Mouse (Mus musculus): ENCODE data around the gene Faim2. TPM values are rescaled to one million over a fixed set of nuclear protein-coding genes. Genes with fewer than 3 reads are reported as not detected.

The Faim2 gene
- total RNA-seq, 1 experiment: 0.89 TPM

DNA sequence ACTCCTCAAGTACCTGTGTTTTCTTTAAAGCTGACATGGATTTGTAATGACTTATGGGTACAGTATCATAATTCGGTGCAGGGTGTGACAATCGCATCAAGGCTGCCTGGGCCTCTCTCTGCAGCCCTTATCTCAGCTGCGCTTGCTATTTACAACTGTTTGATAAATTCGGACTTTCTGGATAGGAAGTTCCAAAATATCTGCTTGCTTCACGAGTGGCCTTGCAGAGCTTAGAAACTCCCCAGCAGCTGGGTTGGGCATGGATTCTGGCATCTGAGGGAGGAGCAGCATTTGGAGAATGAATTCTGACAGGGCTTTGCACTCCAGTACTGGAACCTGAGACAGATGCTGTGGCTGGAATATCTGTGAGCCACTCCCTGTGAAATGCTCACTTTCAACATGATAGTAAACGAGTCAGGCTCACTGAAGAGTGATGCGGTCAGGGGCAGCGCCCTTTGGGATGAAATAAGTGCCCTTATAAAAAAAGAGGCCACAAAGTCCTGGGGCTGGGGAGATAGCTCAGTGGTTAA is 78.1 kb downstream of the Faim2 start:
- no peak overlapping the region for H3K4me3 ChIP-seq (ENCODE audit: insufficient read depth in 1 of 2, low read depth in 1 of 2, low read length in 2 of 2, poor library complexity in 1 of 2, severe bottlenecking in 1 of 2)
- no peak overlapping the region for H3K9ac ChIP-seq (ENCODE audit: insufficient read depth, low read depth, low read length, poor library complexity, severe bottlenecking)
- no peak for DNase-seq (ENCODE audit: low read depth, low spot score)
- no peak overlapping the region for H3K27ac ChIP-seq (ENCODE audit: insufficient read depth, low read depth, low read length, poor library complexity, severe bottlenecking)
- peaks cover 0 to 9% of the 10 kb centered on the region in 2 experiments; a peak in 2 of 4 replicates for H3K4me1 ChIP-seq (ENCODE audit: control insufficient read depth in 2 of 2, insufficient read depth in 2 of 2, low read length in 2 of 2, poor library complexity in 1 of 2)
- TF ChIP-seq HCFC1 (IDR thresholded peaks at IDR 0.05; ENCODE audit: borderline replicate concordance, insufficient read depth, low read length): no peak
- no peak for TF ChIP-seq ZC3H11A (IDR thresholded peaks at IDR 0.05; ENCODE audit: borderline replicate concordance, low read depth, low read length)
- no peak for TF ChIP-seq MAFK (IDR thresholded peaks at IDR 0.05; ENCODE audit: insufficient read depth, low read depth, low read length)
- H3K36me3 ChIP-seq (ENCODE audit: control insufficient read depth, insufficient read depth, low read length, poor library complexity, severe bottlenecking): no peaks in the 10 kb centered on the region
- H3K9me3 ChIP-seq (ENCODE audit: control insufficient read depth, insufficient read depth, low read depth, low read length): no peaks in the 10 kb centered on the region
- in situ Hi-C loops (cut with MboI; ENCODE audit: low sequenced_read_pairs in 2 of 2, unreplicated experiment in 2 of 2): no loop called here

DNA sequence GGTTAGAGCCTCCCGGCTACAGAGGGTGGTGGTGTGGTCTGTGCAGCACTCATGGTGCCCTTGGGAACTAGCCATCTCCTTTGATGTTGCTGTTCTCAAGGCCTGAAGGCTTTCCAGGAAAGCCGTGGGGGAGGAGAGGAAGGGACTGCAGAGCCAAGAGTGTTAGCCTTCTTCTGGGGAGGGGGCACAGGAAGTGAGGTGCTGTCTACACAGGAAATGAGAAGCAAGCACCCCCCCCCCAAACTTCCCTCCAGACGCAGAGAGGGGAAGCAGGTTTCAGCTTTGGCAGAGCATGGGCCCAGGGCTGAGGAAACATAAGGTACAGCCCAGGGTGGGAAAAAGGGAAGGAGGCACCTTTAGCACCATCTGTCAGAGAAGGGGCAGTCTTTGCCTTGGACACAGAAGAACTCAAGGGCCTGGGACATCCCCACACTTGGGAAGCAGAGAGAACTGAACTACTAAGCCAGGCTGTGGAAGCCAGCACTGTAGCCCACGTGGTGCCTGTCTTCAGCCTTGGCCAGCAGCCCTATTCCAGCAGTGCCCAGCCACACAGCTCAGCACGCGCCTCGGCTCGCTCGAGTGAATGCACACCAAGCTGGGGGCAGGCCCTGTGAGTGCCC is 78.7 kb downstream of the Faim2 start:
- no peaks in the 10 kb centered on the region for H3K36me3 ChIP-seq (ENCODE audit: control insufficient read depth, insufficient read depth, low read length, poor library complexity, severe bottlenecking)
- no peak for DNase-seq (ENCODE audit: low read depth, low spot score)
- H3K9ac ChIP-seq (ENCODE audit: insufficient read depth, low read depth, low read length, poor library complexity, severe bottlenecking): no peak overlapping the region
- no peaks in the 10 kb centered on the region for H3K9me3 ChIP-seq (ENCODE audit: control insufficient read depth, insufficient read depth, low read depth, low read length)
- in situ Hi-C loops (cut with MboI; ENCODE audit: low sequenced_read_pairs in 2 of 2, unreplicated experiment in 2 of 2): no loop called here
- peaks cover 0 to 7% of the 10 kb centered on the region in 2 experiments; a peak in 1 of 4 replicates for H3K4me1 ChIP-seq (ENCODE audit: control insufficient read depth in 2 of 2, insufficient read depth in 2 of 2, low read length in 2 of 2, poor library complexity in 1 of 2)
- TF ChIP-seq HCFC1 (IDR thresholded peaks at IDR 0.05; ENCODE audit: borderline replicate concordance, insufficient read depth, low read length) (no peak), CHD2 (IDR thresholded peaks at IDR 0.05; ENCODE audit: low read depth, low read length) (no peak), MAFK (IDR thresholded peaks at IDR 0.05; ENCODE audit: insufficient read depth, low read depth, low read length) (no peak), ZNF384 (IDR thresholded peaks at IDR 0.05; ENCODE audit: low read depth, low read length) (no peak), ZC3H11A (IDR thresholded peaks at IDR 0.05; ENCODE audit: borderline replicate concordance, low read depth, low read length) (no peak)
- H3K4me3 ChIP-seq (ENCODE audit: insufficient read depth in 1 of 2, low read depth in 1 of 2, low read length in 2 of 2, poor library complexity in 1 of 2, severe bottlenecking in 1 of 2): no peak overlapping the region
- no peak overlapping the region for H3K27ac ChIP-seq (ENCODE audit: insufficient read depth, low read depth, low read length, poor library complexity, severe bottlenecking)

Other genes with a start within 250 kb of the Faim2 start
- gene Prpf40b, start 233.1 kb downstream of the Faim2 start, total RNA-seq (2012; rRNA removed): 42.4 and 86.2 TPM in 2 replicates
- 0.37 and 0.40 TPM in 2 replicates for gene Fam186b, start 232.3 kb downstream of the Faim2 start, total RNA-seq (2012; rRNA removed)
- 13.4 and 16.8 TPM in 2 replicates for gene Fmnl3, start 157.7 kb downstream of the Faim2 start, total RNA-seq (2012; rRNA removed)
- 436 and 550 TPM in 2 replicates for gene Tmbim6, start 135.3 kb downstream of the Faim2 start, total RNA-seq (2012; rRNA removed)
- 5.9 and 6.3 TPM in 2 replicates for gene Nckap5l, start 70.4 kb downstream of the Faim2 start, total RNA-seq (2012; rRNA removed)
- 36.1 and 47.5 TPM in 2 replicates for gene Bcdin3d, start 53.4 kb downstream of the Faim2 start, total RNA-seq (2012; rRNA removed)
- not detected in 2 replicates for gene Aqp2, start 50.9 kb upstream of the Faim2 start, total RNA-seq (2012; rRNA removed)
- gene Aqp5, start 62.6 kb upstream of the Faim2 start, total RNA-seq (2012; rRNA removed): 1.6 and 2.9 TPM in 2 replicates
- gene Aqp6, start 73.2 kb upstream of the Faim2 start, total RNA-seq (2012; rRNA removed): 0.36 and 0.69 TPM in 2 replicates
- 109 and 127 TPM in 2 replicates for gene Racgap1, start 123.5 kb upstream of the Faim2 start, total RNA-seq (2012; rRNA removed)
- gene Asic1, start 142.2 kb upstream of the Faim2 start, total RNA-seq (2012; rRNA removed): 6.6 and 15.0 TPM in 2 replicates
- 62.1 and 76.3 TPM in 2 replicates for gene Smarcd1, start 174.0 kb upstream of the Faim2 start, total RNA-seq (2012; rRNA removed)
- gene Gm17349, start 177.3 kb upstream of the Faim2 start, total RNA-seq (2012; rRNA removed): 2.3 and 2.5 TPM in 2 replicates
- gene Gpd1, start 189.3 kb upstream of the Faim2 start, total RNA-seq (2012; rRNA removed): 0.85 and 1.1 TPM in 2 replicates
- 68.8 and 86.6 TPM in 2 replicates for gene Cox14, start 197.5 kb upstream of the Faim2 start, total RNA-seq (2012; rRNA removed)
- gene Cers5, start 244.7 kb upstream of the Faim2 start, total RNA-seq (2012; rRNA removed): 107 and 126 TPM in 2 replicates